Mouse (Mus musculus) heart, embryonic 13.5 days (tissue): ENCODE measurements around the gene Ntn1. TPM values are rescaled to one million over a fixed set of nuclear protein-coding genes. Genes with fewer than 3 reads are reported as not detected.

ENCODE experiments used
- ATAC-seq: fragments of 200-750 bp; cut with Nextera tagmentation; 2 replicates; pipeline ENCODE4 v1.8.0; 2017; ENCODE audit warnings: moderate TSS enrichment; ENCODE audit not compliant: insufficient number of reproducible peaks, low FRiP score, low TSS enrichment; ENCODE audit errors: extremely low read depth
- H3K27ac ChIP-seq: fragments of 300-500 bp; sonication (generic); replicated peaks from 2 replicates; pipeline ENCODE4 v1.5.1; 2015; ENCODE audit warnings: moderate library complexity, mild to moderate bottlenecking, inconsistent platforms
- H3K27me3 ChIP-seq: fragments of 300-500 bp; sonication (generic); replicated peaks from 2 replicates; pipeline ENCODE4 v1.6.1; 2015; ENCODE audit warnings: mild to moderate bottlenecking, inconsistent platforms
- H3K36me3 ChIP-seq: fragments of 300-500 bp; sonication (generic); 2 replicates; pipeline ENCODE4 v1.6.1; 2015; ENCODE audit warnings: mild to moderate bottlenecking, inconsistent platforms
- H3K4me1 ChIP-seq: fragments of 300-500 bp; sonication (generic); 2 replicates; pipeline ENCODE4 v1.6.1; 2015; ENCODE audit warnings: inconsistent platforms
- H3K4me2 ChIP-seq: fragments of 300-500 bp; sonication (generic); 2 replicates; pipeline ENCODE4 v1.6.1; 2015; ENCODE audit warnings: inconsistent platforms, mild to moderate bottlenecking, moderate library complexity
- H3K4me3 ChIP-seq: fragments of 300-500 bp; sonication (generic); 2 replicates; pipeline ENCODE4 v1.5.1; 2015; ENCODE audit warnings: moderate library complexity, mild to moderate bottlenecking, inconsistent platforms
- H3K9ac ChIP-seq: fragments of 300-500 bp; sonication (generic); 2 replicates; pipeline ENCODE4 v1.6.1; 2015; ENCODE audit warnings: inconsistent platforms, mild to moderate bottlenecking, moderate library complexity
- H3K9me3 ChIP-seq: fragments of 300-500 bp; sonication (generic); 2 replicates; pipeline ENCODE4 v1.6.1; 2016; ENCODE audit warnings: inconsistent platforms
- WGBS: fragments of 180-500 bp; shearing (Covaris S2); methylation state at CpG from one replicate; pipeline ENCODE4 v1.1.7; 2015; ENCODE audit warnings: mixed read lengths; 5-methylcytosine and 5-hydroxymethylcytosine counted together
- polyA plus RNA-seq: library from polyadenylated mRNA; unstranded; fragments of >200 nt; fragmentation: Nextera tagmentation; extraction: Ambion mirVana; gene quantifications from 2 replicates; pipeline ENCODE4 v1.2.1, GENCODE M21; 2015

The Ntn1 gene
- polyA plus RNA-seq, 1 experiment from 2014 or later, result 19.2 TPM

DNA sequence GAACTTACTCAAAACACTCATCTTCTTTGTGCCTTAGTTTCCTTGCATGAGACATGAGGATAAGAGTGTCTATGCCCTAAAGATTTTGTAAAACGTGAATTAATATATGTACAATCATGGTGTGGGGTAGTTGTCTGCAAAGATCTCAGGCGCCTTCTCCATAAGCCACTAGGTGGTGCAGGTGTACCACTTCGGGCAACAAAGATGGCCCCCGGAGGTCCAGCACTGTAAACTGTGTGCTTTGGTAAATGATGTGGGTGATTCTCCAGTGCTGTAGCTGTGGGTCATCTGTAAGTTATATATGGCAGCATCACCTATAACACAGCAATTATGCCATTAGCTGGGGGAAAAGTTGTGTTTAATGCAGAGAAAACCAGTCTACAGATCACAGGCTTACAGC is 3.6 kb upstream of the Ntn1 start:
- no peaks in the 10 kb centered on the region for H3K36me3 ChIP-seq
- peaks cover 28% of the 10 kb centered on the region for H3K4me1 ChIP-seq
- H3K4me2 ChIP-seq, result no peak overlapping the region
- H3K9me3 ChIP-seq, result no peaks in the 10 kb centered on the region
- no peak overlapping the region for H3K4me3 ChIP-seq
- no peak overlapping the region for H3K27ac ChIP-seq
- H3K27me3 ChIP-seq, result peaks cover 55% of the 10 kb centered on the region
- WGBS, result 44% methylated on average over 4 of the region's 4 CpGs
- ATAC-seq, result no peak
- no peak overlapping the region for H3K9ac ChIP-seq

DNA sequence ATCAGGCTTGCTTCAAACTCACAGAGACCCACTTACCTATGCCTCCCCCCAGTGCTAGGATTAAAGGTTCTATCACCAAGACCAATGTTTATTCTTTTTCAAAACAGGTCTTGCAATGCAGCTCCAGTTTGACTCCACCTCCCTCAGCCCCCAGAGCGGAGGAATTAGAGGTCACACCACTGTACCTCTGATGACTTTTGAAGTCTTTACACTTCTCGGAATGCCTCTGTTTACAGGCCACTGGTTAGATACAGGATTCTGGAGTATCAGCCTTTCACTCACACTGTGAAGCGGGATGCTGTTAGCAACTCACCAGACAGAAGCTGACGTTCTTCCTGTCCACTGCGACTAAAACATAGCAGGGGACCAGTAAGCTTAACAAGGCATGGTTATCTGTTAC is 805 bp upstream of the Ntn1 start:
- Histone ChIP-seq H3K4me2 (no peak overlapping the region), H3K27ac (no peak overlapping the region), H3K4me3 (no peak overlapping the region), H3K9me3 (0 out of 2 replicates have a peak, but pooled peaks cover 3% of the 10 kb centered on the region), H3K4me1 (peaks cover 31% of the 10 kb centered on the region), H3K9ac (no peak overlapping the region), H3K36me3 (no peaks in the 10 kb centered on the region), H3K27me3 (peaks cover 83% of the 10 kb centered on the region)
- WGBS, result 22% methylated on average over 5 of the region's 5 CpGs
- ATAC-seq, result no peak

DNA sequence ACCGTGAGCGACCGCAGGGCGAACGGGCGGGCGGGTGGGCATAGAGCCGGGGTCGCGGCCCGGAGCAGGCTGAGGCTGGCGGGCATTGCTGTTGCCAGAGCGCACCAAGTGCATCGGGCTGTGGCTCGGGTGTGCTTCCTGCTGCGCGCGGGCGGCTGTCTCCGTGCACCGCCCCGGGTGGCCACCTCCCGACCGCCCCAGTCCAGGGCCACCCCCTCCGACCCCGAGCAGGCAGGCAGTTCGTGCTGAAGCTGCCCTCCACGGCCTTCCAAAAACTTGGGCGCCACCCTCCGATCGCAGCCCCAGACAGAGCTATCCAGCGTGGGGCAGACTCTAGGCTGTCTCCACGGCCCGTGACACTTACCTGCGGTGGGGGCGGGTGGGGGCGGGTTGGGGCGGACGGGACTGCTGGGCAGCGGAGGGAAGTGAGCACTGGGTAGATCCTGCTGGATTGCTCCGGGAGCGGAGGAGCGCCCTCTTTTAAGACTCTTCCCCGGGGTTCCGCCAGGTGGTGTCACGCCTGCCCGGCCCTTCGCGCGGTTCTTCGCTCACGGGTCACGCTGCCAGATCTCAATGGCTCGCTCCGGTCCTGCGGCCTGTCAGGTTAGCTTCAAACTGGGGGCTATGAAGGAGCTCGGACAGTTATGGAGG is 477 bp downstream of the Ntn1 start:
- Histone ChIP-seq H3K9me3 (peaks cover 8% of the 10 kb centered on the region; the same call in 1 of the 2 replicates), H3K27ac (peak overlapping the region; percentile 62), H3K36me3 (no peaks in the 10 kb centered on the region), H3K27me3 (peaks cover 90% of the 10 kb centered on the region), H3K4me1 (peaks cover 24% of the 10 kb centered on the region), H3K4me2 (peak overlapping the region; percentile 94), H3K4me3 (peak overlapping the region; percentile 65), H3K9ac (peak overlapping the region; percentile 83)
- ATAC-seq, result peak; percentile 15; the same call in 1 of the 2 replicates
- WGBS, result under 1% methylated on average over 57 of the region's 57 CpGs

DNA sequence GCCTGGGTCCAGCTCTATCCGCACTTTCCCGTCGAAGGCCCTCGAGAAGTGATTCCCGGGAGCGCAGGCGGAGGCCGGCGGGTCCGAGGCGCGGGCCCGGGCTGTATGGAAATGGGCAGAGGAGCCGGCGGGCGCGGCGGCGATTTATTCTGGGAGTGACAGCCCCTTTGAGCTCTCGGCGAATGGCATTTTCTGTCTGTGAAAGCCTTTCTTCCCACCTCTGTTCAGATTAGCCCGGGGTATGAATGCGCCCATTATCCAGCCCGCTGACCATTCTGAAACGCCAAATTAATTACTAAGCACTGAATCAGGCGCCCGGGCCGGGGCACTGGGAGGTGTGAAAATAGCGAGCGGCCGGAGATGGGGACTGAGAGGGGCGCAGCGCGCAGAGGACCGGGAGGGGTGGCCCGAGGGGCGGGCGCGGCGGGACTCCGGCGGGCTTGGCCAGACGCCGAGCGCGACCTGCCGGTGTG is 1.0 kb downstream of the Ntn1 start:
- H3K27ac ChIP-seq, result peak overlapping the region; percentile 62
- H3K4me2 ChIP-seq, result peak overlapping the region; percentile 94
- peaks cover 24% of the 10 kb centered on the region for H3K4me1 ChIP-seq
- under 1% methylated on average over 43 of the region's 47 CpGs for WGBS
- H3K9me3 ChIP-seq, result peaks cover 8% of the 10 kb centered on the region; the same call in 1 of the 2 replicates
- peaks cover 93% of the 10 kb centered on the region for H3K27me3 ChIP-seq
- H3K9ac ChIP-seq, result peak overlapping the region; percentile 83
- no peak for ATAC-seq
- H3K36me3 ChIP-seq, result no peaks in the 10 kb centered on the region
- peak overlapping the region; percentile 65 for H3K4me3 ChIP-seq

DNA sequence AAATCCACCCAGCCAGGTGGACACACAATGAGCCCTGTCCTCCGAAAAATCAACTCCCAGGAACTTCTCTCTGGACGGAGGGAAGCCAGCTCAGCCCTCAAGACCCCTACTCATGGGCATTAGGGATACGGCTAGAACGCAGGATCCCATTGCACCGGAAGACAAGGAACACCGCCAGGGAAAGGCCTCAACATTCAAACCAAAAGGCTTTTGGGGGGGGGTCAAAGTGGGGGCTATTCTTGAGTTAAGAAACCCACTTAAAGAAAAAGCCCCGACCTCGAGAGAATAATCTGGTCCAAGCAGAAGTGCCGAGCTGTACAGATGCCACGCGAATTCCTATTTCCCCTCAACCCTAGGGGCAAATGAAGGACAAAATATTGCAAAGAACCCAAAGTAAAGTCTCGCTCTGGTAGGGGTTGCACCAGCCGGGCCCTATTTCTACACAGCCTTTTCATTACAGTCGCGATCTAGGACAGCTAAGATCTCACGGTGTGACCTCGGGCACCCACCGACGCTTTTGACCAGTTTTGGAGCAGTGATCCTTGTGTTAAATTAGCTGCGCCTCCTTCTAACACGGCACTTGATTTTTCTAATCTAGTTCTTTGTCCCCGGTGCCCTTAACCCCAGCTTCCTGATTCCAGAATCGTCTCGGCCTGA is 1.6 kb downstream of the Ntn1 start:
- Histone ChIP-seq H3K4me3 (peak overlapping the region; percentile 65), H3K9me3 (peaks cover 8% of the 10 kb centered on the region; the same call in 1 of the 2 replicates), H3K9ac (peak overlapping the region; percentile 83), H3K27ac (peak overlapping the region; percentile 62), H3K36me3 (no peaks in the 10 kb centered on the region), H3K4me1 (peaks cover 24% of the 10 kb centered on the region), H3K4me2 (peak overlapping the region; percentile 94), H3K27me3 (peaks cover 99% of the 10 kb centered on the region)
- no peak for ATAC-seq
- WGBS, result 14% methylated on average over 24 of the region's 24 CpGs

DNA sequence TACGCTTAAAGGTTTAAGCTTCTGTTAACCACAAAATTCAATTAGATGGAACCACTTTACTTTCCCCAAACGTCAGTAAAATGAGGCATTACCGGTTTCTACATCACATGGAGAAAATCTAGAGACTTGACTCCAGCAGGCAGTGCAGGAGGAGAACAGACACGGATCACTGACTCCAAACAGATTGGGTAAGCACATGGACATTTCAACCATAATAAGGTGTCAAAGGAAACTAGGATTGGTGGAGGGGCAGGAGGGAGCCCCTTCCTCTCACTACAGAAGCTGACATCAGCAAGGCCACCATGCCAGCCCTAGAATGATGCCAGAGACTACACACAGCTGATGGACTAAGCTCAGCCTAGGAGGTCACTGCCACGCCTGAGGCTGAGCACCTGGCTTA is 5.1 kb downstream of the Ntn1 start:
- 67% methylated on average over 5 of the region's 5 CpGs for WGBS
- Histone ChIP-seq H3K9me3 (peaks cover 8% of the 10 kb centered on the region; the same call in 1 of the 2 replicates), H3K36me3 (no peaks in the 10 kb centered on the region), H3K27ac (no peak overlapping the region), H3K27me3 (peaks cover 98% of the 10 kb centered on the region), H3K9ac (no peak overlapping the region), H3K4me3 (no peak overlapping the region), H3K4me1 (peaks cover 37% of the 10 kb centered on the region), H3K4me2 (no peak overlapping the region)
- ATAC-seq, result no peak

DNA sequence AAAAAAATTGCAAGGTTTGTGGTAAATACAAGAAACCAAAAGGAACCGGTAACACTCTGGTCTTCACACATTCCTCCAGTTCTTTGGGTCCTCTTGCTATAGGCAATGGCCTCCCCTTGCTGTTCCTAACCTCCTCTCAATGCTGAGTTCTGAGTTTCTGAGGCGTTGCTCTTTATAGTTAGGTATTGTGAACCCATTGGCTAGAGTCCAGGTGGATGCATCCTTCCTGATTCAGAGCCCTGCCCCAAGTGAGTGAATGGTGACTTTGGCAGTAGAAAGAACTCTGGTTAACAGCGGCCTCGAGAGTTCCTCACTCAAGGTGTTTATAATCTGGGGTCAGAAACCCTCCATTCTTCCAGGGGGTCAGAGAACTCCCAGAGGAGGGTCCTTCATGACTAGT is 5.9 kb downstream of the Ntn1 start:
- H3K9ac ChIP-seq, result no peak overlapping the region
- H3K27me3 ChIP-seq, result peaks cover 96% of the 10 kb centered on the region
- H3K4me3 ChIP-seq, result no peak overlapping the region
- no peak overlapping the region for H3K27ac ChIP-seq
- no peak for ATAC-seq
- H3K36me3 ChIP-seq, result no peaks in the 10 kb centered on the region
- 45% methylated on average over 4 of the region's 4 CpGs for WGBS
- H3K4me2 ChIP-seq, result no peak overlapping the region
- peaks cover 36% of the 10 kb centered on the region for H3K4me1 ChIP-seq
- H3K9me3 ChIP-seq, result peaks cover 8% of the 10 kb centered on the region; the same call in 1 of the 2 replicates

DNA sequence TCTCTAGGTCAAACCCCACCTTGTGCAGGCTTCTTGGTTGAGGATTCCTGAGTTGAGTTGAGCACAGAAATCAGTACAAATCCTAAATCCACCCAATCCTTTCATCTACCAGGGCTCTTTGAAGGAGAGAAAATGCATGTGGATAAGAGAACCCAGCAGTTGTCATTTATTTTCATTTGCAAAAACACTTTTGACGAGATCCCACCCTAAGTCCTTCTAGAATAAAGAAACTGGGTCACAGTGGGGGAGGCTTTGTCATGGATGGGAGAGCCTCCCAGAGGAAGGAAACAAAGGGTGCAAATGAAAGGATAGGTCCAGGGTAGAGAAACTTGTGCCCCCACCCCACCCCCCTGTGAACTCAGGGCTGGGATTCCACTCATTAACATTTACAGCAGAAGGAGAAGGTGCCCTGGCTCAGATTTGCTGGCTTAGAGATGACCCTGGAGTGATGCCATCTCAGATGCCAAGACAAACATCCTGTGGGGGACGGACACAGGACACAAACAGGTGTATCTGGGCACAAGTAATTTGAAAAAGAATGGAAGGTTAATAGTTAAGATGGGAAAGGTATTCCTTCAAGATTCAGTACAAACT is 6.6 kb downstream of the Ntn1 start:
- Histone ChIP-seq H3K4me1 (peaks cover 33% of the 10 kb centered on the region), H3K9me3 (peaks cover 8% of the 10 kb centered on the region; the same call in 1 of the 2 replicates), H3K9ac (no peak overlapping the region), H3K4me3 (no peak overlapping the region), H3K27me3 (peaks cover 96% of the 10 kb centered on the region), H3K4me2 (no peak overlapping the region), H3K36me3 (no peaks in the 10 kb centered on the region), H3K27ac (no peak overlapping the region)
- WGBS, result 50% methylated on average over 2 of the region's 2 CpGs
- no peak for ATAC-seq

DNA sequence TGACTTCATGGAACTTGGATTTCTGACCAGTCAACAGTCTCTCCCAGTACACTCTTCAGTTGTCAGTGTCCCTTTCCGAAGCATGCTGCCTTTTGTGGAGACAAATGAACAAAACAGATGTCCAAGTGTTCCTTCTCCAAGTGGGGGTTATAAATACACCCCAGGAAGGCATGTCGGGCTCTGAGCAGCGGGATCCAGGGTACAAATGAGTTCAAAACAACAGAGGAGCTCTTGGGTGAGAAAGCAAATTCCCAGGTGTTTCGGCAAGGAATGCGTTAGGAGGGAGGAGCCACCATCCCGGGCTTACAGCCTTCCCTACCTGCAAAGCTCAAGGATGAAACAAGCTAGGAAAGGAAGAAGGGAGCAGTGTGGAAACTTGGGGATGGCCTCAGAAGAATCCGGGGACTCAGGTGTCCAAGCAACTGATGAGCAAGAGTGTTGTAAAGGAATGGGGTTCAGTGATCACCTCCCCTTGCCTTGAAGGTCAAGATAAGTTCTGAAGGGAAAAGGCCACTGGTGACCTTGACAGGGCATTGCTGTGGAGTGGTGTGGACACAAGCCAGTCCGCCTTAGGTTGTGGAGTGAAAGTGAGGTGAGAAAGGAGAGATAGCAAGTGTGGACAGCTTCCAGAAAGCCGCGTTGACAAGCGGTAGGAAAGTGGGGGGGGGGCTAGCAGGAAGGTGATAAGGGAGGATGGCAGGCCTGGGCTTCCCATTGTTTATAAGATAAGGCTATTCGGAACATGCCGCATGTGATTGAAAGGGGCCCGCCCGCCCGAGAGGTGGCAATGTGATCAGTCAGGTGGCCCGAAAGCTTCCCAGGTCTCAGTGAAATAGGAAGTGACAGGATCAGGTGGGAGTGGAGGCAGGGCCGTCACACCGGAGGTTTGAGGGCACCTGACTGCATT is 10.0 kb downstream of the Ntn1 start:
- peak overlapping the region; percentile 0; the same call in 1 of the 2 replicates for H3K4me3 ChIP-seq
- peaks cover 96% of the 10 kb centered on the region for H3K27me3 ChIP-seq
- H3K9me3 ChIP-seq, result no peaks in the 10 kb centered on the region
- 2% methylated on average over 19 of the region's 19 CpGs for WGBS
- no peaks in the 10 kb centered on the region for H3K36me3 ChIP-seq
- H3K27ac ChIP-seq, result peak overlapping the region; percentile 81
- peak overlapping the region; percentile 54 for H3K4me2 ChIP-seq
- peaks cover 43% of the 10 kb centered on the region for H3K4me1 ChIP-seq
- peak overlapping the region; percentile 45 for H3K9ac ChIP-seq
- peak; percentile 75; the same call in 1 of the 2 replicates for ATAC-seq

DNA sequence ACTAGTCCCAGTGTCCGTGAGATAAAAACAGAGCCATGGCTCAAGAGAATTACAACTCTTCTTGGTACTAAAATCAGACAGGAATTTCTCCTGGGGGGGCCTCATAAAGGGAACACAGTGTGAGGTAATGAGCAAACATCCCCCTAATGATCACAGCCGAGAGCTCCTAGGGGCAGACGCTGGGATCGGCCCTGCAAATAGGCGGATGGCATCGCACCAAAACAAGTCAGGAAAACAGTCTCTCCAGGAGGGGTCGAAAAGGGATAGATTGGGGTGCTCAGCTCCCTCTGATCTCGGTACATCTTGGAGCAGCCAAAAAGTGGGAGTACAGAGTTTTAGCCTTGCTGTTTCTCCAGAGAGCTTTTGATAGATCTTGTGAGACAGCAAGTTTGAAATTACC is 11.0 kb downstream of the Ntn1 start:
- H3K4me1 ChIP-seq, result peaks cover 53% of the 10 kb centered on the region
- H3K36me3 ChIP-seq, result no peaks in the 10 kb centered on the region
- no peaks in the 10 kb centered on the region for H3K9me3 ChIP-seq
- peaks cover 96% of the 10 kb centered on the region for H3K27me3 ChIP-seq
- peak overlapping the region; percentile 10; the same call in 1 of the 2 replicates for H3K4me2 ChIP-seq
- H3K9ac ChIP-seq, result no peak overlapping the region
- no peak overlapping the region for H3K4me3 ChIP-seq
- H3K27ac ChIP-seq, result peak overlapping the region; percentile 36
- no peak for ATAC-seq
- 10% methylated on average over 8 of the region's 8 CpGs for WGBS

DNA sequence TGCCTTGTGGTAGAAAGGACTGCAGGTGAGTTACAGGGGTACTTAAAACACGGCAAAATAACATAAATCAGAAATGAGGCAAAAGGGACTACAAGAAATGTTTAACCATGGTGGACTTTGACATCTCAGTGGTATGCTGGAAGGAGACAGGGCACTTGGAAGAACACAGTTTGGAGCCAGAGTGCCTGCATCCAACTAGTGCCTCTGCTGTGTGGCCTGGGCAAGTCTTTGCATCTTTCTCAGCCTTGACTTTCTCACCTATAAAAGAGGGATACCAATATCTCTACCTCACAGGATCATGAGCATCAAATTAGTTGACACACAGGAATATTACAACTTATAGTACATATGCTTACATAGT is 12.0 kb downstream of the Ntn1 start:
- Histone ChIP-seq H3K9ac (peak overlapping the region; percentile 37), H3K4me2 (peak overlapping the region; percentile 91), H3K27ac (no peak overlapping the region), H3K4me3 (no peak overlapping the region), H3K9me3 (no peaks in the 10 kb centered on the region), H3K27me3 (peaks cover 95% of the 10 kb centered on the region), H3K36me3 (no peaks in the 10 kb centered on the region), H3K4me1 (peaks cover 57% of the 10 kb centered on the region)
- 53% methylated on average over 1 of the region's 1 CpGs for WGBS
- ATAC-seq, result no peak
